Mouse (Mus musculus): ENCODE measurements around the gene E130114P18Rik. TPM values are rescaled to one million over a fixed set of nuclear protein-coding genes. Genes with fewer than 3 reads are reported as not detected.

E130114P18Rik gene
- polyA plus RNA-seq, 1 experiment from 2014 or later = 12.7 TPM

DNA sequence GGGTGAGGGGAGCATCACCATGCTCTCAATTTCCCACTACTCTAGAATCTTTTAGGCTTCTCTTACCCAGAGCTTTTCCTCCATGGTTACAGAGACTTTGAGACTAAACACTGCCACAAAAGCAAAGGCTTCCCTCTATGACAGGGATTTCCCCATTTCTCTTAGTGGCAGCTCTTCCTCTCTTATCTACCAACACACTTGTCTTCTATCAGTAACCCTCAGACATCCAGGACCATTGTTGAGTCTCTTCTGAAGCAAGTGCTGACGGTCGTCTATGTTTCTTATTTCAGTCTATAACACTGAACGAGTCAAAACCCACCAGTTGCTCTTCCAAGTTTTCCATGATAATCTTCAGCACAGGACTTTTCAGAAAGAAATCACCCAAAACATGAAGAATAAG, 137.5 kb downstream of the E130114P18Rik start:
- Histone ChIP-seq H3K4me2 (no peak overlapping the region), H3K9ac (no peak overlapping the region), H3K27me3 (replicated peaks) (no peaks in the 10 kb centered on the region), H3K4me3 (no peak overlapping the region), H3K27ac (no peak overlapping the region), H3K36me3 (replicated peaks) (no peaks in the 10 kb centered on the region), H3K9me3 (no peaks in the 10 kb centered on the region), H3K4me1 (peaks cover 5% of the 10 kb centered on the region; the same call in 1 of the 2 replicates)
- WGBS = 93% methylated on average over 3 of the region's 3 CpGs
- ATAC-seq (replicated peaks) = no peak

DNA sequence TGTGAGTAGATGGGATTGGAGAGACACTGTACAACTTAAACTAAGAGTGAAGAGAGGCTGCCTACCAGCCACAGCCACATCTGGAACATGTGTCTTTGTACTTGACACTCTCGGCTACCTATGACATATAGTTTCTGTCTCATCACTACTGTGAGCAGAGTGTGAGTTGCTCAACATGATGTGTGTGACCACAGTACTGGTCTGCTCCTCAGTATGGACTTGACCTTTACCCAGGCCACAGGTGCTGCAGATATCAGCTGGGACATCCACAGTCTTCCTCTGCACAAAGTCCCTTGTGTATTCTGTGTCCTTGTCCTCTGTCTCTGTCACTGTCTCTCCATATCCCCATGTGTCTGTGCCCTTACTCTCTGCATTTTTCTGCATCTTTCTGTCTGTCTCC, 141.3 kb downstream of the E130114P18Rik start:
- no peak overlapping the region for H3K9ac ChIP-seq
- H3K27me3 ChIP-seq (replicated peaks) = no peaks in the 10 kb centered on the region
- 92% methylated on average over 1 of the region's 1 CpGs for WGBS
- no peak overlapping the region for H3K27ac ChIP-seq
- no peak overlapping the region for H3K4me3 ChIP-seq
- H3K4me2 ChIP-seq = no peak overlapping the region
- H3K36me3 ChIP-seq (replicated peaks) = no peaks in the 10 kb centered on the region
- peaks cover 9% of the 10 kb centered on the region; the same call in 1 of the 2 replicates for H3K4me1 ChIP-seq
- no peak for ATAC-seq (replicated peaks)
- no peaks in the 10 kb centered on the region for H3K9me3 ChIP-seq

GRCm38 (mm10) chr4:97635757-97636292, 142.1 kb downstream of the E130114P18Rik start:
- Histone ChIP-seq H3K27me3 (replicated peaks) (no peaks in the 10 kb centered on the region), H3K4me3 (no peak overlapping the region), H3K27ac (0 out of 2 replicates have a peak overlapping the region, but pooled peaks have one; percentile 43), H3K4me2 (no peak overlapping the region), H3K4me1 (peaks cover 9% of the 10 kb centered on the region; the same call in 1 of the 2 replicates), H3K9ac (no peak overlapping the region), H3K36me3 (replicated peaks) (no peaks in the 10 kb centered on the region), H3K9me3 (no peaks in the 10 kb centered on the region)
- 0 out of 2 replicates have a peak, but pooled peaks have one; percentile 40 for ATAC-seq (replicated peaks)
- WGBS = 55% methylated on average over 1 of the region's 1 CpGs

GRCm38 (mm10) chr4:97635296-97635755, 142.6 kb downstream of the E130114P18Rik start:
- Histone ChIP-seq H3K36me3 (replicated peaks) (no peaks in the 10 kb centered on the region), H3K27ac (0 out of 2 replicates have a peak overlapping the region, but pooled peaks have one; percentile 43), H3K9me3 (no peaks in the 10 kb centered on the region), H3K9ac (no peak overlapping the region), H3K27me3 (replicated peaks) (no peaks in the 10 kb centered on the region), H3K4me1 (peaks cover 9% of the 10 kb centered on the region; the same call in 1 of the 2 replicates), H3K4me3 (no peak overlapping the region), H3K4me2 (no peak overlapping the region)
- 0 out of 2 replicates have a peak, but pooled peaks have one; percentile 40 for ATAC-seq (replicated peaks)
- 27% methylated on average over 6 of the region's 6 CpGs for WGBS

DNA sequence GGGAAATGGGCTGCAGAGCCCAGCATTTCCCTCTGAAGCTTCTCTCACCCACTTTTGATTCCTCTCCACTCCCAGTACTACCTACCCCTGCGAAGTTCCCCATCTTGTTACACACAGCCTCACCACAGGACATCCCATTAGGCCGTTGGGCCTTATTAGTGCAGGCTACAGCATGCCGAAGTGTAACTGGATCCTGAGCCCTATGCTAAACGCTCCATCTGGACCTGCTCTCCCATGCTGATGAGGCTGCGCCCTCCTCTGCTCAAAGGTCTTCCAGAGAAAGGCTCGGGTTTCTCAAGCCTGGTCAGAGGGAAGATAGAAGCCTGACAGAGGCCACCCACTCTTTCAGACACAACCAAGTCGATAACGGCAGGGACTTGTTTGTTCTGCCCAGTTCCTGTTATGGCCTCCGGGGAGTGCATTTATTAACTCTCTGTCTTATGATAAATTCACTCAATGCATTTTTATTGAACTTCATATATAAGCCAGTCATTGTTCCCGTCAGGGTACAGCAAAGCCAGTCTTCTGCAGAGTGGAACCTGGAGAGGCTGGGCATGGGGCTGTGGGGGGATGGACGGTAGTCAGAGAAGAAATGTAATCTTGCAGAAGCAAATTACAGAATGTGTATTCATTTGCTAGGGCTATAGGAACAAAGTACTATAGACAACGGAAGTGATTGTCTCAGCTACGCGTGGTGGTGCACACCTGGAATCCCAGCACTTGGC, 148.8 kb downstream of the E130114P18Rik start:
- Histone ChIP-seq H3K4me1 (peaks cover 11% of the 10 kb centered on the region; the same call in 1 of the 2 replicates), H3K36me3 (replicated peaks) (no peaks in the 10 kb centered on the region), H3K9me3 (no peaks in the 10 kb centered on the region), H3K4me2 (no peak overlapping the region), H3K4me3 (no peak overlapping the region), H3K9ac (no peak overlapping the region), H3K27ac (no peak overlapping the region), H3K27me3 (replicated peaks) (no peaks in the 10 kb centered on the region)
- peak; percentile 76; the same call in 1 of the 2 replicates for ATAC-seq (replicated peaks)
- WGBS = 37% methylated on average over 14 of the region's 14 CpGs

- Histone ChIP-seq H3K27me3 (replicated peaks) (no peaks in the 10 kb centered on the region), H3K4me1 (peaks cover 11% of the 10 kb centered on the region; the same call in 1 of the 2 replicates), H3K9me3 (no peaks in the 10 kb centered on the region), H3K9ac (no peak overlapping the region), H3K4me3 (no peak overlapping the region), H3K36me3 (replicated peaks) (no peaks in the 10 kb centered on the region), H3K27ac (no peak overlapping the region), H3K4me2 (no peak overlapping the region)
- no peak for ATAC-seq (replicated peaks)
- WGBS = 35% methylated on average over 16 of the region's 16 CpGs
These were observed 151.7 kb downstream of the E130114P18Rik start for GRCm38 (mm10) chr4:97626002-97626720.

- WGBS = 80% methylated on average over 5 of the region's 5 CpGs
- H3K4me1 ChIP-seq = peaks cover 10% of the 10 kb centered on the region
- H3K9me3 ChIP-seq = no peaks in the 10 kb centered on the region
- no peaks in the 10 kb centered on the region for H3K27me3 ChIP-seq (replicated peaks)
- no peaks in the 10 kb centered on the region for H3K36me3 ChIP-seq (replicated peaks)
- no peak for ATAC-seq (replicated peaks)
- no peak overlapping the region for H3K27ac ChIP-seq
- no peak overlapping the region for H3K4me2 ChIP-seq
- no peak overlapping the region for H3K4me3 ChIP-seq
- no peak overlapping the region for H3K9ac ChIP-seq
These were observed 154.7 kb downstream of the E130114P18Rik start for GRCm38 (mm10) chr4:97623165-97623564.

- WGBS = 73% methylated on average over 4 of the region's 4 CpGs
- no peaks in the 10 kb centered on the region for H3K36me3 ChIP-seq (replicated peaks)
- no peak overlapping the region for H3K9ac ChIP-seq
- peaks cover 10% of the 10 kb centered on the region for H3K4me1 ChIP-seq
- H3K4me3 ChIP-seq = no peak overlapping the region
- H3K27ac ChIP-seq = no peak overlapping the region
- H3K27me3 ChIP-seq (replicated peaks) = no peaks in the 10 kb centered on the region
- no peak for ATAC-seq (replicated peaks)
- no peaks in the 10 kb centered on the region for H3K9me3 ChIP-seq
- no peak overlapping the region for H3K4me2 ChIP-seq
These were observed 156.1 kb downstream of the E130114P18Rik start for GRCm38 (mm10) chr4:97621731-97622130.

DNA sequence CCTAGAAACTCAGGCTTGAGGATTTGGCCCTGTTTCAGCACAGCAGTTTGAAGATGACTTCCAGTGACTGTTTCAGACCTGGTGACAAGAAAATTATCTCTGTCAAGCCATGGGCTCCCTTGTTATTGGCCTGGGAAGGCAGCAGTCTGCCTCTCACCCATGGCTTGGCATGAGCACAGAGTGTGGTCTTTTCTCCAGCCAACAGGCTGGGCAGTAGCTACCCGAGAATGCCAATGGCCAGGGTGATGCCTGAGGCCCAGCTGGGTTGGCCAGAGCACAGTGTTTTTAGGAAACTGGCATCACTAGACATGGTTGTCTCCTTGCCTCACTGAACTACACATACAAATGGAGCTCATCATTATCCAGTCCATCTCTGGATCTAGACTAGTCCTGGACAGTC, 157.5 kb downstream of the E130114P18Rik start:
- Histone ChIP-seq H3K27ac (no peak overlapping the region), H3K9ac (no peak overlapping the region), H3K9me3 (no peaks in the 10 kb centered on the region), H3K4me2 (no peak overlapping the region), H3K4me1 (peaks cover 7% of the 10 kb centered on the region), H3K36me3 (replicated peaks) (no peaks in the 10 kb centered on the region), H3K27me3 (replicated peaks) (no peaks in the 10 kb centered on the region), H3K4me3 (no peak overlapping the region)
- WGBS = 81% methylated on average over 1 of the region's 1 CpGs
- no peak for ATAC-seq (replicated peaks)

DNA sequence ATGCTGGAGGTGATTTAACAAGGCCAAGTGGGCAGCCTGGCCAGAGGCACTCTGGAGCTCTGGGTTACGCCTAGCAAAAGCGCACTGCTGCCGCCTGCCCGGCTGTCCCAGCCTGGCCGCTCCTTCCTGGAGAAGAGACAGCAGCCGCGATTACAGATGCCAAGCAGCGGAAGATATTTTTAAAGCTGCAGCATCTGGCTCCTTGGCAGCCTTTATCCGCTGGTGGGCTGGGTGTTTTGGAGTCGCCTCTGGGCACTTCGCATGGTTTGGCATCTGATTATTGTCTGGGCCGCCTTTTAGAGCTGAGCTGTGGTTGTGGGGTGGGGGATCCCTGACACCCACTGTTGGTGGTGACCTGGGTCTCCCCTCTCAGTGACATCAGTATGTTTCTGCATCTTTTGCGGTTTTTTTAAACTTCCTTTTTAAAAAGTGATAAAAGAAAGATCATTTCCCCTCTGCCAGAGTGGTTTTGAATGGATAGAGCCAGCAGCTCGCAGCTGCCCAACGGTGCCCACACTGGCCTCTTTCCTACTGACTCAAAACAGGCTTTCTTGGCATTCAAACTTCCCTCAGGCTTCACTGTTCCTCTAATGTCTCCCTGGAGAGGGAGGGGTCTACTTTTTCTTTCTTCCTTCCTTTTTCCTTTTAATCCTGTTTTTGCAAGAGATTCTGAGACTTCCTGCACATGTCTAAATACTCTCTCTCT, 159.1 kb downstream of the E130114P18Rik start:
- 49% methylated on average over 15 of the region's 15 CpGs for WGBS
- peak; percentile 85 for ATAC-seq (replicated peaks)
- peak overlapping the region; percentile 70 for H3K27ac ChIP-seq
- no peak overlapping the region for H3K4me3 ChIP-seq
- H3K4me1 ChIP-seq = peaks cover 7% of the 10 kb centered on the region
- no peak overlapping the region for H3K9ac ChIP-seq
- no peaks in the 10 kb centered on the region for H3K36me3 ChIP-seq (replicated peaks)
- H3K27me3 ChIP-seq (replicated peaks) = no peaks in the 10 kb centered on the region
- no peaks in the 10 kb centered on the region for H3K9me3 ChIP-seq
- peak overlapping the region; percentile 32 for H3K4me2 ChIP-seq

GRCm38 (mm10) chr4:97615031-97615430, 162.8 kb downstream of the E130114P18Rik start:
- no peak overlapping the region for H3K4me2 ChIP-seq
- H3K36me3 ChIP-seq (replicated peaks) = no peaks in the 10 kb centered on the region
- H3K27ac ChIP-seq = no peak overlapping the region
- no peaks in the 10 kb centered on the region for H3K27me3 ChIP-seq (replicated peaks)
- H3K4me3 ChIP-seq = no peak overlapping the region
- no peak overlapping the region for H3K9ac ChIP-seq
- no peak for ATAC-seq (replicated peaks)
- peaks cover 16% of the 10 kb centered on the region for H3K4me1 ChIP-seq
- 85% methylated on average over 3 of the region's 3 CpGs for WGBS
- no peaks in the 10 kb centered on the region for H3K9me3 ChIP-seq
